Mouse (Mus musculus) G1E (cell line): ENCODE results near the gene Cd151.

Experiments used
- CTCF ChIP-seq: IDR thresholded peaks from 2 replicates; pipeline ENCODE4 v1.5.1; 2012; ENCODE audit warnings: low read depth, low read length, inconsistent platforms, mixed read lengths
- GATA2 ChIP-seq: IDR thresholded peaks from 2 replicates; pipeline ENCODE4 v1.6.1; 2012; ENCODE audit warnings: low read depth, low read length, inconsistent platforms, borderline replicate concordance
- TAL1 ChIP-seq: conservative IDR thresholded peaks from 2 replicates; pipeline ENCODE4 v1.6.1; 2012; ENCODE audit warnings: low read depth, low read length, inconsistent platforms, mixed read lengths

- TF ChIP-seq CTCF (no peak), TAL1 (no peak), GATA2 (no peak)
These were observed 11.4 kb upstream of the Cd151 start for GRCm38 (mm10) chr7:141455610-141456314.
